Mouse (Mus musculus) left cerebral cortex, postnatal 10 days (tissue): ENCODE measurements at regions not wholly inside any gene's neighbourhood (a gene's known extent, or its start where the extent isn't known, plus 50 kb on each side); places are given as distances from the start of the nearest gene placed in this dataset.
"Not testable (repeated sequence)": the region's sequence is repeated elsewhere in the genome, so short reads cannot be mapped to it uniquely, and the experiment has no call there.

ENCODE experiments used
- DNase-seq, 2 experiments: peaks; one replicate each; pipeline ENCODE4 v3.0.0; 2021 to 2022; ENCODE audit warnings: low spot score in 2 of 2, mixed read lengths in 1 of 2; ENCODE audit errors: extremely low spot score in 1 of 2
- intact Hi-C: fragments of 180-260 bp; cut with DNase I; formaldehyde crosslinking; loops from one replicate; pipeline ENCODE4 v1.15.1; 2025

GRCm38 (mm10) chr12:62631888-62632490, 1109.0 kb downstream of the Lrfn5 start:
- intact Hi-C loops: no loop called here
- DNase-seq: peak in 1 of 2 experiments; percentile 0

GRCm38 (mm10) chr12:62664602-62665001, 1141.7 kb downstream of the Lrfn5 start:
- intact Hi-C loops: no loop called here
- no peak for DNase-seq

GRCm38 (mm10) chr12:62707198-62707597, 1184.2 kb downstream of the Lrfn5 start:
- DNase-seq, intact Hi-C loops: not testable (repeated sequence)
